In genomic region chr13:99088285-99088684, GRCm38 (mm10) we compare ENCODE assay signal across 29 mouse cellular contexts.
DNase-seq lines count a peak whose midpoint lies in the region; ATAC-seq and TF ChIP-seq lines count a peak whose summit lies in the region.
"Had no signal": no experiment of that assay in that cellular context is flagged by ENCODE, and none has a peak within 500 bp of the region (broad histone marks: within the 10 kb centered on the region; RNA-seq: fewer than 3 reads in every experiment).

No protein-coding gene starts in this region.

- peak overlapping the region; percentile 42 for H3K27ac ChIP-seq in heart, adult 2 months
- H3K27ac ChIP-seq: embryonic facial prominence, embryonic 10.5 days; embryonic facial prominence, embryonic 15.5 days; heart, embryonic 15.5 days; hindbrain, embryonic 13.5 days; kidney, embryonic 15.5 days; layer of hippocampus, adult 2 months; midbrain, embryonic 13.5 days; neural tube, embryonic 15.5 days had no signal

- no peak for TF ChIP-seq POLR2A in heart, adult 2 months (IDR thresholded peaks at IDR 0.05; ENCODE audit: insufficient read depth, low read depth, low read length)

- H3K9me3 ChIP-seq in megakaryocyte, embryonic 14.5 days: no peaks in the 10 kb centered on the region
- H3K9me3 ChIP-seq: embryonic facial prominence, embryonic 10.5 days; embryonic facial prominence, embryonic 15.5 days; heart, embryonic 15.5 days; hindbrain, embryonic 13.5 days; kidney, embryonic 15.5 days; midbrain, embryonic 13.5 days; neural tube, embryonic 15.5 days had no signal

- WGBS in heart, adult 2 months: 77% methylated on average over 4 of the region's 4 CpGs

- no peaks in the 10 kb centered on the region for H3K36me3 ChIP-seq in heart, adult 2 months (ENCODE audit: control insufficient read depth, insufficient read depth, low read length)
- no peaks in the 10 kb centered on the region for H3K36me3 ChIP-seq in megakaryocyte, embryonic 14.5 days (replicated peaks; ENCODE audit: low read length)
- H3K36me3 ChIP-seq: embryonic facial prominence, embryonic 10.5 days; embryonic facial prominence, embryonic 15.5 days; heart, embryonic 15.5 days; hindbrain, embryonic 13.5 days; kidney, embryonic 15.5 days; midbrain, embryonic 13.5 days; neural tube, embryonic 15.5 days had no signal

- ATAC-seq in megakaryocyte, adult 5-6 weeks (ENCODE audit: poor library complexity, severe bottlenecking): no peak
- ATAC-seq in megakaryocyte progenitor cell, adult 5-6 weeks (replicated peaks; ENCODE audit: poor library complexity): 0 out of 2 replicates have a peak, but pooled peaks have one; percentile 29
- ATAC-seq: forebrain, embryonic 14.5 days; intestine, embryonic 16.5 days; midbrain, embryonic 13.5 days had no signal

- no peak for TF ChIP-seq EP300 in heart, adult 2 months (IDR thresholded peaks at IDR 0.05; ENCODE audit: insufficient read depth, low read depth, low read length)

- intact Hi-C loops in heart, adult 2 months (cut with DNase I): no loop called here
- intact Hi-C loops in heart, postnatal 25 days (cut with DNase I): no loop called here

- peaks cover 5% of the 10 kb centered on the region for H3K4me1 ChIP-seq in heart, adult 2 months (ENCODE audit: control insufficient read depth, insufficient read depth, low read length)
- peaks cover 27% of the 10 kb centered on the region for H3K4me1 ChIP-seq in megakaryocyte, embryonic 14.5 days

- no peak for TF ChIP-seq CTCF in heart, adult 2 months (IDR thresholded peaks at IDR 0.05)

- H3K9ac ChIP-seq in heart, adult 2 months (ENCODE audit: low read depth, low read length): no peak overlapping the region; the same call in 1 of the 2 replicates
- H3K9ac ChIP-seq: embryonic facial prominence, embryonic 15.5 days; heart, embryonic 15.5 days; hindbrain, embryonic 13.5 days; kidney, embryonic 15.5 days; lung, embryonic 14.5 days; midbrain, embryonic 13.5 days; neural tube, embryonic 15.5 days had no signal

- H3K4me3 ChIP-seq in heart, adult 2 months: no peak overlapping the region
- H3K4me3 ChIP-seq in megakaryocyte, embryonic 14.5 days (replicated peaks): peak overlapping the region; percentile 62
- H3K4me3 ChIP-seq: embryonic facial prominence, embryonic 10.5 days; embryonic facial prominence, embryonic 15.5 days; heart, embryonic 15.5 days; hindbrain, embryonic 13.5 days; kidney, embryonic 15.5 days; layer of hippocampus, adult 2 months; midbrain, embryonic 13.5 days; neural tube, embryonic 15.5 days had no signal

- H3K27me3 ChIP-seq in heart, adult 2 months (ENCODE audit: control insufficient read depth, insufficient read depth, low read length): no peaks in the 10 kb centered on the region
- peaks cover 4% of the 10 kb centered on the region for H3K27me3 ChIP-seq in megakaryocyte, embryonic 14.5 days (replicated peaks)
- H3K27me3 ChIP-seq: embryonic facial prominence, embryonic 15.5 days; heart, embryonic 15.5 days; hindbrain, embryonic 13.5 days; kidney, embryonic 15.5 days; midbrain, embryonic 13.5 days; neural tube, embryonic 15.5 days had no signal

- no peaks in the 10 kb centered on the region for H3K79me2 ChIP-seq in heart, adult 2 months (replicated peaks; ENCODE audit: control insufficient read depth, insufficient read depth, low read length)

- no peak for DNase-seq in heart, adult 2 months
- DNase-seq in heart, postnatal 25 days (ENCODE audit: low spot score): no peak
- DNase-seq in MEL-GATA-1-ER (ENCODE audit: extremely low read depth, low read depth): peak; percentile 49
- DNase-seq in layer of hippocampus, adult 11-12 months (ENCODE audit: low spot score): no peak
- no peak for DNase-seq in thymus, postnatal 10 days (ENCODE audit: low spot score in 2 of 2)
- DNase-seq: adrenal gland, postnatal 25 days; cerebellum, adult 11-12 months; cerebellum, postnatal 10 days; gastrocnemius, postnatal 25 days; heart, postnatal 4 days; kidney, postnatal 25 days; left cerebral cortex, postnatal 4 days; lung, embryonic 14.5 days; lung, postnatal 14 days; retina, postnatal 1 day; right cerebral cortex, postnatal 14 days had no signal
